Mouse (Mus musculus) hindbrain, postnatal 0 days (tissue): ENCODE results near the gene Pitpnm2. TPM values are rescaled to one million over a fixed set of nuclear protein-coding genes. Genes with fewer than 3 reads are reported as not detected.
"Not testable (repeated sequence)": the region's sequence is repeated elsewhere in the genome, so short reads cannot be mapped to it uniquely, and the experiment has no call there.

Experiments used
- ATAC-seq: fragments of 200-750 bp; cut with Nextera tagmentation; 2 replicates; pipeline ENCODE4 v1.8.0; 2017; ENCODE audit warnings: mild to moderate bottlenecking, moderate TSS enrichment, moderate library complexity
- DNase-seq: peaks from one replicate; pipeline ENCODE4 v3.0.0-alpha.2; 2015; ENCODE audit warnings: low spot score
- H3K27ac ChIP-seq: fragments of 300-500 bp; sonication (generic); 2 replicates; pipeline ENCODE4 v1.5.1; 2014; ENCODE audit warnings: mild to moderate bottlenecking
- H3K27me3 ChIP-seq: fragments of 300-500 bp; sonication (generic); 2 replicates; pipeline ENCODE4 v1.6.1; 2014; ENCODE audit warnings: low read length, mixed read lengths; ENCODE audit not compliant: insufficient read depth
- H3K36me3 ChIP-seq: fragments of 300-500 bp; sonication (generic); 2 replicates; pipeline ENCODE4 v1.6.1; 2014; ENCODE audit warnings: low read length, mixed read lengths; ENCODE audit not compliant: insufficient read depth
- H3K4me1 ChIP-seq: fragments of 300-500 bp; sonication (generic); 2 replicates; pipeline ENCODE4 v1.6.1; 2014; ENCODE audit warnings: antibody characterized with exemption, low read length, mixed read lengths; ENCODE audit not compliant: insufficient read depth
- H3K4me2 ChIP-seq: fragments of 300-500 bp; sonication (generic); 2 replicates; pipeline ENCODE4 v1.6.1; 2014; ENCODE audit warnings: low read depth, mild to moderate bottlenecking, low read length, moderate library complexity, mixed read lengths
- H3K4me3 ChIP-seq: fragments of 300-500 bp; sonication (generic); 2 replicates; pipeline ENCODE4 v1.5.1; 2014; ENCODE audit warnings: low read length
- H3K9ac ChIP-seq: fragments of 300-500 bp; sonication (generic); replicated peaks from 2 replicates; pipeline ENCODE4 v1.6.1; 2014; ENCODE audit warnings: mild to moderate bottlenecking, low read length, moderate library complexity, mixed read lengths
- H3K9me3 ChIP-seq: fragments of 300-500 bp; sonication (generic); 2 replicates; pipeline ENCODE4 v1.6.1; 2016; ENCODE audit warnings: low read length, mixed read lengths
- CTCF ChIP-seq: IDR thresholded peaks from 2 replicates; pipeline ENCODE4 v1.5.1; 2016; ENCODE audit warnings: antibody characterized with exemption, control low read depth, low read depth
- WGBS: fragments of 180-500 bp; shearing (Covaris S2); extraction: QIAGEN DNeasy Blood & Tissue Kit; methylation state at CpG from one replicate; pipeline ENCODE4 v1.1.7; 2014; 5-methylcytosine and 5-hydroxymethylcytosine counted together
- polyA plus RNA-seq: library from polyadenylated mRNA; unstranded; fragments of >200 nt; fragmentation: Nextera tagmentation; extraction: Ambion mirVana; gene quantifications from 2 replicates; pipeline ENCODE4 v1.2.1, GENCODE M21; 2015
- total RNA-seq: library from RNA; depleted of rRNA; stranded (reverse); fragments of >200 nt; gene quantifications from 2 replicates; pipeline ENCODE4 v1.2.3, GENCODE M21; 2014; rRNA removed

Gene Pitpnm2
- total RNA-seq (43.9 and 44.1 TPM in 2 replicates), polyA plus RNA-seq (7.6 TPM in 2 replicates)

GRCm38 (mm10) chr5:124249614-124250591 is at the start of gene Pitpnm2:
Gene Pitpnm2, minus strand, starts transcription at chr5:124249760.
- H3K36me3 ChIP-seq, result no peaks in the 10 kb centered on the region
- peak within 1 kb of the TSS; percentile 74 for H3K4me3 ChIP-seq
- peak within 1 kb of the TSS; percentile 71 for H3K27ac ChIP-seq
- peak within 1 kb of the TSS; percentile 87 for H3K4me2 ChIP-seq
- DNase-seq (peak; percentile 84), ATAC-seq (peak; percentile 83)
- H3K9ac ChIP-seq, result peak within 1 kb of the TSS; percentile 76
- H3K9me3 ChIP-seq, result no peaks in the 10 kb centered on the region
- WGBS, result under 1% methylated on average over 48 of the region's 90 CpGs
- peaks cover 17% of the 10 kb centered on the region; the same call in 1 of the 2 replicates for H3K4me1 ChIP-seq
- no peaks in the 10 kb centered on the region for H3K27me3 ChIP-seq
- no peak for TF ChIP-seq CTCF

- ATAC-seq, result not testable (repeated sequence)
- DNase-seq, result peak; percentile 50
- H3K36me3 ChIP-seq, result peaks cover 36% of the 10 kb centered on the region
Measured at GRCm38 (mm10) chr5:124299307-124299706, 49.7 kb upstream of the Pitpnm2 start.

GRCm38 (mm10) chr5:124296475-124296874 is 46.9 kb upstream of the Pitpnm2 start:
- Histone ChIP-seq H3K9me3 (no peaks in the 10 kb centered on the region), H3K9ac (no peak overlapping the region), H3K27ac (no peak overlapping the region), H3K4me2 (no peak overlapping the region), H3K4me1 (no peaks in the 10 kb centered on the region), H3K4me3 (no peak overlapping the region), H3K27me3 (no peaks in the 10 kb centered on the region), H3K36me3 (peaks cover 42% of the 10 kb centered on the region)
- ATAC-seq (no peak), DNase-seq (no peak)
- 96% methylated on average over 4 of the region's 4 CpGs for WGBS
- no peak for TF ChIP-seq CTCF

More at GRCm38 (mm10) chr5:124299307-124299706, 49.7 kb upstream of the Pitpnm2 start:
- WGBS, result 64% methylated on average over 3 of the region's 4 CpGs
- not testable (repeated sequence) for H3K27me3 ChIP-seq, H3K9ac ChIP-seq, H3K27ac ChIP-seq, H3K4me3 ChIP-seq, H3K4me1 ChIP-seq, H3K4me2 ChIP-seq, H3K9me3 ChIP-seq
- peak; percentile 64 for TF ChIP-seq CTCF

GRCm38 (mm10) chr5:124293967-124294366 is 44.4 kb upstream of the Pitpnm2 start:
- peaks cover 63% of the 10 kb centered on the region for H3K36me3 ChIP-seq
- H3K4me3 ChIP-seq, result no peak overlapping the region
- TF ChIP-seq CTCF, result no peak
- no peaks in the 10 kb centered on the region for H3K9me3 ChIP-seq
- H3K9ac ChIP-seq, result no peak overlapping the region
- no peak overlapping the region for H3K27ac ChIP-seq
- H3K27me3 ChIP-seq, result no peaks in the 10 kb centered on the region
- H3K4me1 ChIP-seq, result no peaks in the 10 kb centered on the region
- 94% methylated on average over 5 of the region's 5 CpGs for WGBS
- no peak overlapping the region for H3K4me2 ChIP-seq
- ATAC-seq (no peak), DNase-seq (no peak)

- H3K4me1 ChIP-seq, result no peaks in the 10 kb centered on the region
- DNase-seq, result no peak
- H3K4me2 ChIP-seq, result no peak overlapping the region
- no peak for ATAC-seq
- no peak overlapping the region for H3K27ac ChIP-seq
- peaks cover 57% of the 10 kb centered on the region for H3K36me3 ChIP-seq
- no peak for TF ChIP-seq CTCF
- H3K4me3 ChIP-seq, result no peak overlapping the region
- WGBS, result 93% methylated on average over 4 of the region's 4 CpGs
- H3K9me3 ChIP-seq, result no peaks in the 10 kb centered on the region
- no peaks in the 10 kb centered on the region for H3K27me3 ChIP-seq
- no peak overlapping the region for H3K9ac ChIP-seq
Measured at GRCm38 (mm10) chr5:124290216-124290615, 40.7 kb upstream of the Pitpnm2 start.

GRCm38 (mm10) chr5:124287616-124288247 is 38.2 kb upstream of the Pitpnm2 start:
- no peaks in the 10 kb centered on the region for H3K27me3 ChIP-seq
- H3K4me2 ChIP-seq, result no peak overlapping the region
- WGBS, result 99% methylated on average over 6 of the region's 6 CpGs
- H3K9ac ChIP-seq, result no peak overlapping the region
- H3K9me3 ChIP-seq, result no peaks in the 10 kb centered on the region
- H3K27ac ChIP-seq, result no peak overlapping the region
- ATAC-seq (no peak), DNase-seq (no peak)
- TF ChIP-seq CTCF, result peak; percentile 32; the same call in 1 of the 2 replicates
- H3K4me1 ChIP-seq, result no peaks in the 10 kb centered on the region
- peaks cover 55% of the 10 kb centered on the region for H3K36me3 ChIP-seq
- no peak overlapping the region for H3K4me3 ChIP-seq
